Mouse (Mus musculus) heart, embryonic 16.5 days (tissue): ENCODE measurements around the gene Ess2. TPM values are rescaled to one million over a fixed set of nuclear protein-coding genes. Genes with fewer than 3 reads are reported as not detected.

Experiments used
- ATAC-seq: fragments of 200-750 bp; cut with Nextera tagmentation; replicated peaks from 2 replicates; pipeline ENCODE4 v1.8.0; 2017; ENCODE audit warnings: moderate number of reproducible peaks; ENCODE audit not compliant: insufficient read depth, low FRiP score; ENCODE audit errors: extremely low read depth
- H3K27ac ChIP-seq: fragments of 300-500 bp; sonication (generic); 2 replicates; pipeline ENCODE4 v1.5.1; 2014; ENCODE audit warnings: mild to moderate bottlenecking, low read length, control low read depth, moderate library complexity
- H3K27me3 ChIP-seq: fragments of 300-500 bp; sonication (generic); 2 replicates; pipeline ENCODE4 v1.6.1; 2014; ENCODE audit warnings: low read length, mixed read lengths; ENCODE audit not compliant: control insufficient read depth, insufficient read depth
- H3K36me3 ChIP-seq: fragments of 300-500 bp; sonication (generic); 2 replicates; pipeline ENCODE4 v1.6.1; 2014; ENCODE audit not compliant: control insufficient read depth, insufficient read depth
- H3K4me1 ChIP-seq: fragments of 300-500 bp; sonication (generic); 2 replicates; pipeline ENCODE4 v1.6.1; 2014; ENCODE audit warnings: low read length, mixed read lengths; ENCODE audit not compliant: control insufficient read depth, insufficient read depth
- H3K4me2 ChIP-seq: fragments of 300-500 bp; sonication (generic); 2 replicates; pipeline ENCODE4 v1.6.1; 2014; ENCODE audit warnings: low read depth, mild to moderate bottlenecking, control low read depth, low read length
- H3K4me3 ChIP-seq: fragments of 300-500 bp; sonication (generic); 2 replicates; pipeline ENCODE4 v1.5.1; 2014; ENCODE audit warnings: mild to moderate bottlenecking, control low read depth, low read length
- H3K9ac ChIP-seq: fragments of 300-500 bp; sonication (generic); 2 replicates; pipeline ENCODE4 v1.6.1; 2014; ENCODE audit warnings: low read length, control low read depth
- H3K9me3 ChIP-seq: fragments of 300-500 bp; sonication (generic); replicated peaks from 2 replicates; pipeline ENCODE4 v1.6.1; 2016; ENCODE audit warnings: low read length; ENCODE audit not compliant: control insufficient read depth
- WGBS: fragments of 180-500 bp; shearing (Covaris S2); extraction: QIAGEN DNeasy Blood & Tissue Kit; methylation state at CpG from one replicate; pipeline ENCODE4 v1.1.7; 2014; 5-methylcytosine and 5-hydroxymethylcytosine counted together
- polyA plus RNA-seq: library from polyadenylated mRNA; unstranded; fragments of >200 nt; fragmentation: Nextera tagmentation; extraction: Ambion mirVana; gene quantifications from 2 replicates; pipeline ENCODE4 v1.2.1, GENCODE M21; 2015

Gene Ess2
- polyA plus RNA-seq, 1 experiment from 2014 or later: 32.7 TPM

DNA sequence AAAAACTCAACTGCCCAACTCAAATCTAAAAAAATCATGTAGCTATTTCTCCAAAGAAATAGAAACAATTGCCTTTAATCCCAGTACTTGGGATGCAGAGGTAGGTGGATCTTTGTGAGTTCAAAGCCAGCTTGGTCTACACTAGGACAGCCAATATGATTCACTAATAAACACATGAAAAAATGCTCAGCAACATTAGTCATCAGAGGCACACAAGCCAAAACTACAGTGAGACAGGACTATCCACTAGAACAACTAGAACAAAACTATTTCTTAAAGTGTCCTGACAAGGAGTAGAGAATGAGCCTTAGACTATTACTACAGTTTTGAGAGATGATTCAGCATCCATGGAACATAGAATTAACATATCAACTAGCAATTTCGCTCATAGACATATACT, 35.1 kb downstream of the Ess2 start:
- H3K4me2 ChIP-seq: no peak overlapping the region
- 100% methylated on average over 1 of the region's 1 CpGs for WGBS
- H3K9me3 ChIP-seq: no peaks in the 10 kb centered on the region
- no peaks in the 10 kb centered on the region for H3K27me3 ChIP-seq
- H3K27ac ChIP-seq: no peak overlapping the region
- H3K36me3 ChIP-seq: no peaks in the 10 kb centered on the region
- H3K4me1 ChIP-seq: peaks cover 18% of the 10 kb centered on the region
- ATAC-seq: no peak
- H3K4me3 ChIP-seq: no peak overlapping the region
- no peak overlapping the region for H3K9ac ChIP-seq

DNA sequence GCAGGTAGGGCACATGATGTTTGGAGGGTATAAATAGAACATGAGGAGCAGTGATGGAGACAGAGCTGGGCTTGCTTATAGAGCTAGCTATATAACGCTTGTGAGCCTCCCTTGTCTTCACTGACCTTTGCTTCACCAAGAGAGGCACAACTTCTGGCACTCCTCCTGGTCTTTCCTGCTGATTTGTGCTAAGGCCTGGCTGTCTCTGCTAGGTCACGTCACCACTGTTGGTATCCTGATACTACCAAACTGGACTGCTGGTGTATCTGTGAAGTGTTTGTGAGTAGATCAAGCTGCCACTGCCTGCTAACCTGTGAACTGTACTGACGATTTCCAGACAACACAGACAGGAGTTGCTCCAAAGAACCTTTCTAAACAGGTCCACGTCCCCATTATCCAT, 36.0 kb downstream of the Ess2 start:
- Histone ChIP-seq H3K4me3 (no peak overlapping the region), H3K9ac (no peak overlapping the region), H3K27ac (peak overlapping the region; percentile 70), H3K9me3 (no peaks in the 10 kb centered on the region), H3K4me2 (no peak overlapping the region), H3K4me1 (peaks cover 18% of the 10 kb centered on the region), H3K36me3 (0 out of 2 replicates have a peak, but pooled peaks cover 3% of the 10 kb centered on the region), H3K27me3 (no peaks in the 10 kb centered on the region)
- 32% methylated on average over 4 of the region's 4 CpGs for WGBS
- peak; percentile 76 for ATAC-seq

DNA sequence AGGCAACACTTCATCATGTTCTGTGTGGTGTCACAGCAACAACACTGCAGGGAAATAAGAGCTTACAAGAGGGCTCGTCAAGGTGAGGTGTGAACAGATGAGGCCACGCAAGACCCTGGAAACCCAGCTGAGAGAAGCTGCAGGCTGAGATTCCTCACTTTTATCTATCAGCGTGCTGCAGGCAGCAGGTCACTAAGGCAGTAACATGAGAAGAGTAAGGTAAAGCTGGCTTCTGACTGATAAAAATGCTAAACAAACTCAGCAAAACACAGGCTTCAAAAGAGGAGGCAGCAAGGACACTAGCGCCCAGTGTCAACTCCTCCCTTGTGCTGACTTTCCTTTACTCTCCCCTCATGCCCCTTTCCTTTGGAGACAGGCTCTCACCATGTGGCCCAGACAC, 38.2 kb downstream of the Ess2 start:
- no peak overlapping the region for H3K4me2 ChIP-seq
- 32% methylated on average over 4 of the region's 4 CpGs for WGBS
- no peak overlapping the region for H3K9ac ChIP-seq
- no peaks in the 10 kb centered on the region for H3K27me3 ChIP-seq
- H3K27ac ChIP-seq: no peak overlapping the region; the same call in 1 of the 2 replicates
- no peak overlapping the region for H3K4me3 ChIP-seq
- H3K4me1 ChIP-seq: peaks cover 18% of the 10 kb centered on the region
- H3K9me3 ChIP-seq: no peaks in the 10 kb centered on the region
- 0 out of 2 replicates have a peak, but pooled peaks cover 3% of the 10 kb centered on the region for H3K36me3 ChIP-seq
- ATAC-seq: no peak

DNA sequence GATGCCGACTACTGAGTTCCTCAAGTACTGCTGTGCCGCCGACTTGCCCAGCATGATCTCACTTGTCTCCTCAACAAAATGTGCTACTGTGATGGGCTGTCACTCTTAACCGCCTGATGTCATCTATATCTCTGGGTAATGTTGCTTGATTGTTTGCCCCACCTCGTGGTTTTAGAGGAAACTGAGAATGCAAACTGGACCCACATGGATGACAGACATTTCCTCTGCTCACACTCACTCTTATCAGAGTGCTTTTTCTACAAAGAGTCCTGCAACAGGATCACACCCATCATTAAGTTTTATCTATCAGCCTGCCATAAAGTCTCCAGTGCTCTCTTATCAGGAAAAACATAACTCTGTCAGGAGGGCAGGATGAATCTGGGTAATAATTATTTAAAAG, 39.9 kb downstream of the Ess2 start:
- H3K9ac ChIP-seq: no peak overlapping the region
- H3K27ac ChIP-seq: no peak overlapping the region
- ATAC-seq: no peak
- H3K4me3 ChIP-seq: no peak overlapping the region
- H3K36me3 ChIP-seq: 0 out of 2 replicates have a peak, but pooled peaks cover 3% of the 10 kb centered on the region
- WGBS: 44% methylated on average over 5 of the region's 5 CpGs
- H3K4me2 ChIP-seq: no peak overlapping the region
- H3K27me3 ChIP-seq: no peaks in the 10 kb centered on the region
- H3K4me1 ChIP-seq: peaks cover 18% of the 10 kb centered on the region
- no peaks in the 10 kb centered on the region for H3K9me3 ChIP-seq

DNA sequence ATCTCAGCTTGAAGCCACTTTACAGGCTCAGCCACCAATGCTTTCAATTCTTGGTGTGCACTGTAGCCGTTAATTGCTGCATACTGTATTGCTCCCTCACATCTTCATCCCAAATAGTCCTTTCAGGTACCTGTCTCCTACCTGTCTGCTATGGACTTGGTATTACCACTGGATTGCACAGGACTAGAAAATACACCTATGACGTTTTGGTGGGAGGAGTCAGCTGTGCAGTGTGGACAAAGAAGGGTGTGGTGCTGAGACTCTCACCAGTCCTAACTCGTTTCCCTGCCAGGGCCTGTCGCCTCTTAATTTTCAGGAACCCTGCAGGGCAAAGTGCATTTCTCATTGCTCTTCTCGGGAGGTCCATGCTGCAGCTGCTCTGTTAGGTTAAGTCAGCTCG, 45.4 kb downstream of the Ess2 start:
- no peaks in the 10 kb centered on the region; the same call in 1 of the 2 replicates for H3K4me1 ChIP-seq
- ATAC-seq: no peak
- 0 out of 2 replicates have a peak, but pooled peaks cover 5% of the 10 kb centered on the region for H3K36me3 ChIP-seq
- H3K9me3 ChIP-seq: no peaks in the 10 kb centered on the region
- no peak overlapping the region for H3K4me2 ChIP-seq
- H3K27ac ChIP-seq: no peak overlapping the region
- WGBS: 72% methylated on average over 6 of the region's 6 CpGs
- H3K27me3 ChIP-seq: no peaks in the 10 kb centered on the region
- H3K4me3 ChIP-seq: no peak overlapping the region
- H3K9ac ChIP-seq: no peak overlapping the region

DNA sequence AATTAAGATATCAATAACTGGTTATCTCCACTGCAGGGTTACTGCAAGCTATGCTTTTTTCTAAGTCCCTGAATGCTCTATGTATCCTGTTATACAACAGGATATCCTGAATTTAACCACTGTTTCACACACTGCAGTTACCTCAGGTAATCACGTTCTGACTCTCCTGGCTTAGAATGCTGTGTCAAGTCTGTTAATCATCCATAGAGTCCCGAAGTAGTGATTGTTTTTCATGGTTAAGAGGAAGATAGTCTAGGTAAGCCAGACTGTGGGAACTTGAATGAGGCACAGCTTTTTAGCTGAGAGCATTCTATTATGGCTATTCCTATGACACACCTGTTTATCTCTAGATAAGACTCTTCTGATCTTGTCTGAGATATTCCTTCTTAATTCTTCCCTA, 45.9 kb downstream of the Ess2 start:
- 78% methylated on average over 2 of the region's 2 CpGs for WGBS
- Histone ChIP-seq H3K9me3 (no peaks in the 10 kb centered on the region), H3K27me3 (no peaks in the 10 kb centered on the region), H3K4me2 (no peak overlapping the region), H3K4me3 (no peak overlapping the region), H3K27ac (no peak overlapping the region), H3K9ac (no peak overlapping the region), H3K36me3 (0 out of 2 replicates have a peak, but pooled peaks cover 3% of the 10 kb centered on the region), H3K4me1 (no peaks in the 10 kb centered on the region)
- no peak for ATAC-seq

DNA sequence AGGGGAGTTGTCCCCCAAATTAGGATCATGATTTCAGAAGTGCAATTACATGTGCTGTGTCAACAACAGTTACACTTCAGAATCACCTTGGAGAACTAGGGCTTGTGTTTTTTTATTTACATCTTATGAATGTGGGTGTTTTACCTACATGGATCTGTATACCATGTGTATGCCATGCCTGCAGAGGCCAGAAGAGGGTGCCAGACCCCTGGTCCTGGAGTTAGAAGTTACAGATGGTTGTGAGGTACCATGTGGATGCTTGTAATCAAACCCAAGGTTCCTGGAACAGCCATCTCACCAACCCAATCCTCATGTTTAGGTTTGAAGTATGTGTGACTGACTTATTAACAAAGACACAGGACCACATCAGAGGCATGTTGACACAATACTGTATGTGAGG, 52.6 kb downstream of the Ess2 start:
- Histone ChIP-seq H3K36me3 (peaks cover 52% of the 10 kb centered on the region), H3K4me1 (no peaks in the 10 kb centered on the region)
- ATAC-seq: no peak

DNA sequence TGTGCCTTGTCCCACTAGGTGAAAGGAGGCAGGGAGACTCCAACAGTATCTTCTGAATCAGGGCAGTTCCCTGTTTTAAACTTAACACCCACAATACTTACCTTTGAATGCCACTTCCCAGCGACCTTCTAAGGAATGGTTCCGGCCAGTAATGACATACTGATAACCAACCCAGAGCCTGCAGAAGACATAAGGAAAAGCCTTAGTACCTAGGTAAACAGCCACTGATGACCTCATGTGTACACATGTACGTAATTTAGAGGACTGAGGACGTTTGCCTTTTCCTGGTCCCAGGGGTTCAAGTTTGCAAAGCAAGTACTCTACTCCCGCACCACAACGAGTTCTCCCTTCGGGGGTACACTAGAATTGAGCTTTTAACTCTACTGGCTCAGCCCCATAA, 54.0 kb downstream of the Ess2 start:
- H3K9me3 ChIP-seq: no peaks in the 10 kb centered on the region
- no peak overlapping the region for H3K4me3 ChIP-seq
- H3K4me1 ChIP-seq: no peaks in the 10 kb centered on the region
- no peak overlapping the region for H3K9ac ChIP-seq
- 86% methylated on average over 7 of the region's 7 CpGs for WGBS
- no peak overlapping the region for H3K4me2 ChIP-seq
- peaks cover 59% of the 10 kb centered on the region for H3K36me3 ChIP-seq
- no peak overlapping the region for H3K27ac ChIP-seq
- no peak for ATAC-seq
- no peaks in the 10 kb centered on the region for H3K27me3 ChIP-seq

More for the DNA sequence above, 52.6 kb downstream of the Ess2 start:
- H3K4me3 ChIP-seq: no peak overlapping the region
- no peaks in the 10 kb centered on the region for H3K9me3 ChIP-seq
- H3K4me2 ChIP-seq: no peak overlapping the region
- no peaks in the 10 kb centered on the region for H3K27me3 ChIP-seq
- no peak overlapping the region for H3K9ac ChIP-seq
- no peak overlapping the region for H3K27ac ChIP-seq

DNA sequence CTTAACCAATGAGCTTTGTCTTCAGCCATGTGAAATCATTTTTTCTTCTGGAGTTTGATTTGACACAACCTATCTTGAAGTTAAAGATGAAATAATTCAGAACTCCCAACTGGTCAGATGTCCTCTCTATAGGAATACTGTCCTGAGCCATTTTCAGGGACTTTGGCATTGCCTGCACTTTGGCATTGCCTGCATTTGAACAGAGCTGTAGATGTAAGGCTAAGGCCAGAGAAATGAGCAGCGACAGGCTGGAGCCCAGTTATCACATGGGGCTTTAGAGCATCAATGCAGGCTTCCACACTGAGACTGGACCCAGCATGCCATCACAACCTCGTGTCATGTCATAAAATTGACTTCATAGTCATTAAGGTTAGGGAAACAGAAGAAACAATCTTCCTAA, 57.9 kb downstream of the Ess2 start:
- H3K4me3 ChIP-seq: no peak overlapping the region
- no peak overlapping the region for H3K27ac ChIP-seq
- ATAC-seq: no peak
- no peaks in the 10 kb centered on the region for H3K27me3 ChIP-seq
- 86% methylated on average over 2 of the region's 2 CpGs for WGBS
- no peak overlapping the region for H3K9ac ChIP-seq
- H3K4me1 ChIP-seq: no peaks in the 10 kb centered on the region
- no peaks in the 10 kb centered on the region for H3K9me3 ChIP-seq
- H3K36me3 ChIP-seq: peaks cover 58% of the 10 kb centered on the region
- H3K4me2 ChIP-seq: no peak overlapping the region

DNA sequence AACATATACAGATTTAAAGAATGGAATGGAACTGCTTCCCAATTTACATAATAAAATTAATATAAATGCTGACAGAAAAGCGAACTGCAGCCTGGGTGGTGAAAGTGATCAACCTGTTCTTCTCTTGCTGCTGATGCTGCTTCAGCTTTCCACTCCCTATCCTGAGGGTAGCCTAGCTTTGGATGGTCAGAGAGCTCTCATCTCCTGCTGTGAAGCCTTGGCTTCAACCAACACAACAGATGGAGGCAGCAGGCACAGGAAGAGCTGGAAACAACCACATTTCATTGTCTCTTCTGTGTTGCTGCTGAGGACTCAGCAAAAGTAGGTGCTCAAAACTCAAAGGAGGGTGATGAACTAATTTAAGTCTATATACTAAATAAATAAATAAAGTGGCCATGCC, 59.3 kb downstream of the Ess2 start:
- Histone ChIP-seq H3K9ac (no peak overlapping the region), H3K4me1 (no peaks in the 10 kb centered on the region), H3K4me3 (no peak overlapping the region), H3K4me2 (no peak overlapping the region), H3K9me3 (no peaks in the 10 kb centered on the region), H3K27me3 (no peaks in the 10 kb centered on the region), H3K27ac (no peak overlapping the region), H3K36me3 (peaks cover 46% of the 10 kb centered on the region)
- 93% methylated on average over 1 of the region's 1 CpGs for WGBS
- ATAC-seq: no peak
